Mouse (Mus musculus): Measurements from ENCODE around the gene Wdr59.

The Wdr59 gene

GRCm38 (mm10) chr8:111539422-111540076, 17.7 kb upstream of the Wdr59 start:
- in situ Hi-C loops (cut with MboI, MseI): no loop called here

GRCm38 (mm10) chr8:111538194-111538593, 16.3 kb upstream of the Wdr59 start:
- in situ Hi-C loops (cut with MboI, MseI): no loop called here

- in situ Hi-C loops (cut with MboI, MseI): no loop called here
Observed at GRCm38 (mm10) chr8:111537765-111538158, 15.9 kb upstream of the Wdr59 start.

- in situ Hi-C loops (cut with MboI, MseI): no loop called here
Observed at GRCm38 (mm10) chr8:111536978-111537764, 15.3 kb upstream of the Wdr59 start.

- in situ Hi-C loops (cut with MboI, MseI): no loop called here
Observed at GRCm38 (mm10) chr8:111536031-111536977, 14.4 kb upstream of the Wdr59 start, which contains the start of gene Znrf1. Znrf1 (plus strand) TSS chr8:111536097.

- in situ Hi-C loops (cut with MboI, MseI): no loop called here
Observed at GRCm38 (mm10) chr8:111535491-111535890, 13.6 kb upstream of the Wdr59 start.

GRCm38 (mm10) chr8:111533503-111533902, 11.6 kb upstream of the Wdr59 start:
- in situ Hi-C loops (cut with MboI, MseI): no loop called here

GRCm38 (mm10) chr8:111531621-111532020, 9.7 kb upstream of the Wdr59 start:
- in situ Hi-C loops (cut with MboI, MseI): no loop called here

GRCm38 (mm10) chr8:111531191-111531590, 9.3 kb upstream of the Wdr59 start:
- in situ Hi-C loops (cut with MboI, MseI): no loop called here

- in situ Hi-C loops (cut with MboI, MseI): loop anchor here (5.0 kb wide), 1 partner anchor 54 kb away; no protein-coding TSS in a partner anchor
Observed at GRCm38 (mm10) chr8:111528071-111528470, 6.2 kb upstream of the Wdr59 start.

- in situ Hi-C loops (cut with MboI, MseI): loop anchor here (5.0 kb wide), 1 partner anchor 55 kb away; no protein-coding TSS in a partner anchor
Observed at GRCm38 (mm10) chr8:111527149-111527548, 5.3 kb upstream of the Wdr59 start.

- in situ Hi-C loops (cut with MboI, MseI): loop anchor here (5.0 kb wide), 1 partner anchor 56 kb away; no protein-coding TSS in a partner anchor
Observed at GRCm38 (mm10) chr8:111526403-111527024, 4.6 kb upstream of the Wdr59 start.

GRCm38 (mm10) chr8:111517466-111517865, 4.4 kb downstream of the Wdr59 start:
- in situ Hi-C loops (cut with MboI, MseI): no loop called here

- in situ Hi-C loops (cut with MboI, MseI): no loop called here
Observed at GRCm38 (mm10) chr8:111516451-111517035, 5.3 kb downstream of the Wdr59 start.

- in situ Hi-C loops (cut with MboI, MseI): no loop called here
Observed at GRCm38 (mm10) chr8:111513446-111513845, 8.4 kb downstream of the Wdr59 start.

- in situ Hi-C loops (cut with MboI, MseI): no loop called here
Observed at GRCm38 (mm10) chr8:111512941-111513340, 9.0 kb downstream of the Wdr59 start.

GRCm38 (mm10) chr8:111510401-111510800, 11.5 kb downstream of the Wdr59 start:
- in situ Hi-C loops (cut with MboI, MseI): no loop called here

- in situ Hi-C loops (cut with MboI, MseI): no loop called here
Observed at GRCm38 (mm10) chr8:111509278-111509677, 12.6 kb downstream of the Wdr59 start.

- in situ Hi-C loops (cut with MboI, MseI): no loop called here
Observed at GRCm38 (mm10) chr8:111508566-111508965, 13.3 kb downstream of the Wdr59 start.

GRCm38 (mm10) chr8:111501724-111502464, 20.0 kb downstream of the Wdr59 start:
- in situ Hi-C loops (cut with MboI, MseI): no loop called here
